Comparison of ENCODE assay signal across 10 mouse cellular contexts in the genomic region with DNA sequence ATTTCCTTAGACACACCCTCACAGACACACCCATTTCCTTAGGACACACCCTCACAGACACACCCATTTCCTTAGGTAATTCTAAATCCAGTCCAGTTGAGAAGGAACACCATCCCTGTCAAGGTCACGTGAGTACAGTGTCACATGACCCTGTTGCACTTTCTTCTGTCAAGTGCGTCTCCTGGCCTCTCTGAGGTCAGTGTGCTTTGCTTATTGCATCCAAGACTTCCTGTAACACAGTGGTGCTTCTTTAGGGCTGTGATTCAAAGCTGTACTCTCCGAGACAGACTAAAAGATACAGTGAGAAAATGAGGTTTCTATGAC.
A peak's percentile ranks its signal among the peaks of the same experiment; 100 is the strongest.
DNase-seq lines count a peak whose midpoint lies in the region; ATAC-seq and TF ChIP-seq lines count a peak whose summit lies in the region.
"Had no signal": no experiment of that assay in that cellular context is flagged by ENCODE, and none has a peak within 500 bp of the region (broad histone marks: within the 10 kb centered on the region; RNA-seq: fewer than 3 reads in every experiment).

No protein-coding gene starts in this region.

- DNase-seq in lung, postnatal 0 days (ENCODE audit: low spot score) = peak; percentile 44
- DNase-seq in lung, adult 2 months = no peak
- peak; percentile 92 for DNase-seq in R1 (ENCODE audit: low read depth, low spot score)
- DNase-seq in naive thymus-derived CD4-positive, alpha-beta T cell, adult 2 months (ENCODE audit: low read depth) = peak; percentile 31
- DNase-seq in urinary bladder, postnatal 10 days (ENCODE audit: low spot score) = no peak
- DNase-seq in forebrain, embryonic 10.5 days (ENCODE audit: extremely low spot score, low spot score) = no peak
- DNase-seq in layer of hippocampus, adult 9-10 months (ENCODE audit: low spot score) = no peak
- DNase-seq: cerebellum, adult 2 months had no signal

- 0 out of 2 replicates have a peak, but pooled peaks cover 6% of the 10 kb centered on the region for H3K36me3 ChIP-seq in lung, postnatal 0 days (ENCODE audit: insufficient read depth, low read length)
- H3K36me3 ChIP-seq in forebrain, embryonic 10.5 days (replicated peaks) = peaks cover 9% of the 10 kb centered on the region; the same call in 1 of the 2 replicates
- H3K36me3 ChIP-seq: midbrain, embryonic 12.5 days had no signal

- no peak for TF ChIP-seq CTCF in lung, postnatal 0 days (IDR thresholded peaks at IDR 0.05)
- no peak for TF ChIP-seq CTCF in lung, adult 2 months (IDR thresholded peaks at IDR 0.05; ENCODE audit: insufficient read depth, low read length)

- no peak overlapping the region for H3K27ac ChIP-seq in lung, postnatal 0 days (ENCODE audit: low read length)
- H3K27ac ChIP-seq in forebrain, embryonic 10.5 days = no peak overlapping the region
- H3K27ac ChIP-seq: midbrain, embryonic 12.5 days had no signal

- H3K9ac ChIP-seq in lung, postnatal 0 days (replicated peaks; ENCODE audit: low read depth) = no peak overlapping the region
- H3K9ac ChIP-seq: midbrain, embryonic 12.5 days had no signal

- no peak for TF ChIP-seq POLR2A in lung, adult 2 months (IDR thresholded peaks at IDR 0.05; ENCODE audit: borderline replicate concordance, extremely low read depth, low read depth, low read length)

- H3K4me1 ChIP-seq in lung, postnatal 0 days (ENCODE audit: insufficient read depth, low read depth, low read length) = no peaks in the 10 kb centered on the region
- peaks cover 7% of the 10 kb centered on the region for H3K4me1 ChIP-seq in lung, adult 2 months (ENCODE audit: control insufficient read depth, insufficient read depth, low read length)
- no peaks in the 10 kb centered on the region for H3K4me1 ChIP-seq in forebrain, embryonic 10.5 days
- H3K4me1 ChIP-seq: midbrain, embryonic 12.5 days had no signal

- no peak overlapping the region for H3K4me3 ChIP-seq in lung, postnatal 0 days (ENCODE audit: low read depth, low read length)
- no peak overlapping the region for H3K4me3 ChIP-seq in lung, adult 2 months (replicated peaks; ENCODE audit: extremely low read depth, low read depth, low read length)
- H3K4me3 ChIP-seq in forebrain, embryonic 10.5 days = no peak overlapping the region
- H3K4me3 ChIP-seq: midbrain, embryonic 12.5 days had no signal

- peak; percentile 74 for ATAC-seq in lung, postnatal 0 days
- peak; percentile 50 for ATAC-seq in granulocyte monocyte progenitor cell, adult 5-6 weeks (replicated peaks; ENCODE audit: poor library complexity, severe bottlenecking)

- TF ChIP-seq EP300 in lung, postnatal 0 days (IDR thresholded peaks at IDR 0.05) = no peak

- H3K9me3 ChIP-seq in lung, postnatal 0 days (ENCODE audit: low read length) = no peaks in the 10 kb centered on the region
- no peaks in the 10 kb centered on the region for H3K9me3 ChIP-seq in forebrain, embryonic 10.5 days
- H3K9me3 ChIP-seq: midbrain, embryonic 12.5 days had no signal

- H3K4me2 ChIP-seq in lung, postnatal 0 days (replicated peaks; ENCODE audit: low read depth, low read length) = no peak overlapping the region
- H3K4me2 ChIP-seq: midbrain, embryonic 12.5 days had no signal

- 60% methylated on average over 3 of the region's 3 CpGs for WGBS in lung, postnatal 0 days
- WGBS in lung, adult 2 months = 32% methylated on average over 3 of the region's 3 CpGs
- WGBS in forebrain, embryonic 10.5 days = 85% methylated on average over 3 of the region's 3 CpGs

- H3K27me3 ChIP-seq in lung, postnatal 0 days (replicated peaks; ENCODE audit: insufficient read depth, low read length) = no peaks in the 10 kb centered on the region
- no peaks in the 10 kb centered on the region for H3K27me3 ChIP-seq in forebrain, embryonic 10.5 days (ENCODE audit: poor library complexity, severe bottlenecking)
- H3K27me3 ChIP-seq: midbrain, embryonic 12.5 days had no signal

Comparison
In these comparisons a context has a peak if more than half of its experiments do, and no peak if none do; other contexts are left out.
1. DNase-seq: peak in lung, postnatal 0 days (single experiment), R1 (single experiment) and naive thymus-derived CD4-positive, alpha-beta T cell, adult 2 months (single experiment); none in lung, adult 2 months (single experiment), urinary bladder, postnatal 10 days (single experiment), forebrain, embryonic 10.5 days (single experiment) and layer of hippocampus, adult 9-10 months (single experiment).